Comparison of ENCODE assay signal across 9 mouse cellular contexts in genomic region chr17:62881176-62881790, GRCm38 (mm10). TPM values are rescaled to one million over a fixed set of nuclear protein-coding genes. Genes with fewer than 3 reads are reported as not detected.
DNase-seq lines count a peak whose midpoint lies in the region; ATAC-seq and TF ChIP-seq lines count a peak whose summit lies in the region.
"Had no signal": no experiment of that assay in that cellular context is flagged by ENCODE, and none has a peak within 500 bp of the region (broad histone marks: within the 10 kb centered on the region; RNA-seq: fewer than 3 reads in every experiment).

Efna5 (minus strand) TSS chr17:62881317.

- intact Hi-C loops in left cerebral cortex, postnatal 36 days (cut with DNase I) = no loop called here

- H3K9ac ChIP-seq in hindbrain, embryonic 13.5 days = peak within 1 kb of the TSS; percentile 94

- no peak for TF ChIP-seq CTCF in layer of hippocampus, adult 2 months (conservative IDR thresholded peaks at IDR 0.05)

- no peaks in the 10 kb centered on the region for H3K9me3 ChIP-seq in hindbrain, embryonic 13.5 days

- peak; percentile 3 to 30 for DNase-seq in layer of hippocampus, adult 2 months (ENCODE audit: low spot score in 2 of 2)
- DNase-seq in layer of hippocampus, adult 9-10 months (ENCODE audit: low spot score) = no peak
- DNase-seq in frontal cortex, postnatal 14 days (ENCODE audit: low spot score in 2 of 2) = peak; percentile 17 to 28
- peak; percentile 67 to 71 for DNase-seq in left cerebral cortex, postnatal 36 days (ENCODE audit: low spot score in 2 of 2)
- DNase-seq in naive thymus-derived CD4-positive, alpha-beta T cell, adult 2 months (ENCODE audit: low read depth) = peak; percentile 14
- peak; percentile 13 for DNase-seq in testis, postnatal 14 days (ENCODE audit: low spot score)

- H3K4me2 ChIP-seq in hindbrain, embryonic 13.5 days = peak within 1 kb of the TSS; percentile 92

- WGBS in hindbrain, embryonic 13.5 days = 0% methylated on average over 41 of the region's 68 CpGs

- H3K27ac ChIP-seq in layer of hippocampus, adult 2 months = peak within 1 kb of the TSS; percentile 65; the same call in 1 of the 2 replicates
- peak within 1 kb of the TSS; percentile 53 for H3K27ac ChIP-seq in brown adipose tissue, adult 24 weeks (replicated peaks; ENCODE audit: low read depth, low read length)
- H3K27ac ChIP-seq in hindbrain, embryonic 13.5 days = peak within 1 kb of the TSS; percentile 91

- no peaks in the 10 kb centered on the region for H3K36me3 ChIP-seq in hindbrain, embryonic 13.5 days
- H3K36me3 ChIP-seq: G1E had no signal

- ATAC-seq in hindbrain, embryonic 13.5 days (ENCODE audit: low FRiP score) = peak; percentile 37

- peak within 1 kb of the TSS; percentile 63 for H3K4me3 ChIP-seq in layer of hippocampus, adult 2 months
- peak within 1 kb of the TSS; percentile 68 for H3K4me3 ChIP-seq in brown adipose tissue, adult 24 weeks (ENCODE audit: insufficient read depth, low read depth, low read length)
- peak within 1 kb of the TSS; percentile 82 for H3K4me3 ChIP-seq in hindbrain, embryonic 13.5 days

- 0 out of 2 replicates have a peak, but pooled peaks cover 2% of the 10 kb centered on the region for H3K27me3 ChIP-seq in hindbrain, embryonic 13.5 days

- peaks cover 2% of the 10 kb centered on the region; the same call in 1 of the 2 replicates for H3K4me1 ChIP-seq in brown adipose tissue, adult 24 weeks (ENCODE audit: control insufficient read depth, insufficient read depth, insufficient read length, low read length)
- H3K4me1 ChIP-seq in hindbrain, embryonic 13.5 days (replicated peaks) = peaks cover 12% of the 10 kb centered on the region

RNA-seq across cellular contexts. Expression of gene Efna5, which starts in this region (rescaled TPM):
- 1 to 10 TPM; 6.7 to 8.5 TPM for total RNA-seq in layer of hippocampus, adult 2 months (2021)
- 12.5 and 13.1 TPM in 2 replicates for polyA plus RNA-seq in brown adipose tissue, adult 24 weeks (2012; ENCODE audit: insufficient read depth, insufficient read length, missing spikeins)
- polyA plus RNA-seq in hindbrain, embryonic 13.5 days (2015; fragmentation: Nextera tagmentation; extraction: Ambion mirVana) = 47.7 and 55.9 TPM in 2 replicates
- 10 to 100 TPM; 35.7 to 37.7 TPM for total RNA-seq in left cerebral cortex, postnatal 36 days (2021)
- polyA plus RNA-seq: G1E had no signal
